Mouse (Mus musculus) midbrain, postnatal 0 days (tissue): ENCODE data around the gene Mast4. TPM values are rescaled to one million over a fixed set of nuclear protein-coding genes. Genes with fewer than 3 reads are reported as not detected.

Source experiments
- ATAC-seq: fragments of 200-750 bp; cut with Nextera tagmentation; 2 replicates; pipeline ENCODE4 v1.8.0; 2017; ENCODE audit warnings: moderate number of reproducible peaks, mild to moderate bottlenecking, moderate TSS enrichment, moderate library complexity; ENCODE audit not compliant: low FRiP score
- DNase-seq: peaks from one replicate; pipeline ENCODE4 v3.0.0-alpha.2; 2015; ENCODE audit warnings: low spot score
- H3K27ac ChIP-seq: fragments of 300-500 bp; sonication (generic); 2 replicates; pipeline ENCODE4 v1.5.1; 2014; ENCODE audit warnings: low read depth, mild to moderate bottlenecking, low read length, mixed read lengths
- H3K27me3 ChIP-seq: fragments of 300-500 bp; sonication (generic); 2 replicates; pipeline ENCODE4 v1.6.1; 2014; ENCODE audit warnings: low read length, control low read depth, mixed read lengths; ENCODE audit not compliant: insufficient read depth
- H3K36me3 ChIP-seq: fragments of 300-500 bp; sonication (generic); 2 replicates; pipeline ENCODE4 v1.6.1; 2014; ENCODE audit warnings: low read length, control low read depth, mixed read lengths; ENCODE audit not compliant: insufficient read depth
- H3K4me1 ChIP-seq: fragments of 300-500 bp; sonication (generic); 2 replicates; pipeline ENCODE4 v1.6.1; 2014; ENCODE audit warnings: mild to moderate bottlenecking, control low read depth, antibody characterized with exemption, low read length, mixed read lengths; ENCODE audit not compliant: insufficient read depth
- H3K4me2 ChIP-seq: fragments of 300-500 bp; sonication (generic); 2 replicates; pipeline ENCODE4 v1.6.1; 2014; ENCODE audit warnings: low read depth, mild to moderate bottlenecking, low read length, mixed read lengths; ENCODE audit not compliant: poor library complexity, severe bottlenecking
- H3K4me3 ChIP-seq: fragments of 300-500 bp; sonication (generic); 2 replicates; pipeline ENCODE4 v1.5.1; 2014; ENCODE audit warnings: low read depth, mild to moderate bottlenecking, low read length, moderate library complexity
- H3K9ac ChIP-seq: fragments of 300-500 bp; sonication (generic); replicated peaks from 2 replicates; pipeline ENCODE4 v1.6.1; 2014; ENCODE audit warnings: mild to moderate bottlenecking, low read length, moderate library complexity, mixed read lengths; ENCODE audit not compliant: poor library complexity, severe bottlenecking
- H3K9me3 ChIP-seq: fragments of 300-500 bp; sonication (generic); 2 replicates; pipeline ENCODE4 v1.6.1; 2016; ENCODE audit warnings: low read length, control low read depth
- CTCF ChIP-seq: IDR thresholded peaks from 2 replicates; pipeline ENCODE4 v1.5.1; 2016; ENCODE audit warnings: antibody characterized with exemption, mild to moderate bottlenecking
- WGBS: fragments of 180-500 bp; shearing (Covaris S2); extraction: QIAGEN DNeasy Blood & Tissue Kit; methylation state at CpG from one replicate; pipeline ENCODE4 v1.1.7; 2014; 5-methylcytosine and 5-hydroxymethylcytosine counted together
- polyA plus RNA-seq: library from polyadenylated mRNA; unstranded; fragments of >200 nt; fragmentation: Nextera tagmentation; extraction: Ambion mirVana; gene quantifications from 2 replicates; pipeline ENCODE4 v1.2.1, GENCODE M21; 2015
- total RNA-seq: library from RNA; depleted of rRNA; stranded (reverse); fragments of >200 nt; gene quantifications from 2 replicates; pipeline ENCODE4 v1.2.3, GENCODE M21; 2014

The Mast4 gene
- total and polyA plus RNA-seq, 2 experiments from 2014 or later, result 28.7 to 39.8 TPM

DNA sequence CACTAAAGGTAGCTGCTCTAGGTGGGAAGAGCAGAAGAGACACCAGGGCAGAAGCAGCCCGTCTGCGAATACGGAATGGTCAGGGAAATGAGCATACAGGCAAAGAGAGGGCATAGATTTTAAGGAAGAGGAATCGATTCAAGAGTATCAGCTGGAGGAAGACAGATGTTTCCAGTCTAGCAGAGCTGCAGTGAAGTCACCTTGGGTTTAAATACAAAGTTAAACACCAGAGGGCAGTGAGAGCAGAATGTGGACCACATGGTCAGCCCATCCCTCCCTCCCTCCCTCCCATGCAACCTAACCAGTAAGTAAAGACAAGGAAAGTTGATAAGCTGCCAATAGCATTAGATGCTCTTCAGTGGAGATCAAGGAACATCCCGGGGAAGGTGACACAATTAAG is 138.0 kb downstream of the Mast4 start:
- Histone ChIP-seq H3K36me3 (no peaks in the 10 kb centered on the region), H3K27ac (no peak overlapping the region), H3K4me1 (no peaks in the 10 kb centered on the region), H3K4me3 (no peak overlapping the region), H3K27me3 (no peaks in the 10 kb centered on the region), H3K9me3 (no peaks in the 10 kb centered on the region), H3K4me2 (no peak overlapping the region), H3K9ac (no peak overlapping the region)
- 68% methylated on average over 5 of the region's 5 CpGs for WGBS
- DNase-seq, result no peak
- 0 out of 2 replicates have a peak, but pooled peaks have one; percentile 27 for TF ChIP-seq CTCF
- ATAC-seq, result no peak

DNA sequence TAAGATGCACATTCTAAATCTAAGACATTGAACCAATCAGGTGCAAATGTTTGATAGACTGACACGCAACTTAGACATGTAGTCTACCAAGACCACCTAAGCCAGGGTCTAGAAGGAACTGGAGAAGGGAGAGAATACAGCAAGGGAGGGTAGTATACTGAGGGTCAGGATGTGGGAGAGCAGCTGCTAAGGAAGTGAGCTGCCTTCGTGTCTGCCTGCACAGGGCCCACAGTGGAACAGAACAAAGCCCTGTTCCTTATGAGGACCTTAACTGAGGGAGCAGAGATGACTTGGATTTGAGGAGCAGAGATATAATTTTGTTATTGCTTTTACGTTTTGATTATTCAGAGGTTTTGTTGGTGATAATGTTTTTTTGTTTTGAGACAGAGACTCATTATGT is 138.4 kb downstream of the Mast4 start:
- DNase-seq (no peak), ATAC-seq (no peak)
- H3K9ac ChIP-seq, result no peak overlapping the region
- no peak overlapping the region for H3K4me3 ChIP-seq
- no peaks in the 10 kb centered on the region for H3K36me3 ChIP-seq
- no peak for TF ChIP-seq CTCF
- H3K4me1 ChIP-seq, result no peaks in the 10 kb centered on the region
- H3K4me2 ChIP-seq, result no peak overlapping the region
- no peak overlapping the region for H3K27ac ChIP-seq
- whole genome bisulfite sequencing, result 80% methylated on average over 3 of the region's 3 CpGs
- no peaks in the 10 kb centered on the region for H3K9me3 ChIP-seq
- no peaks in the 10 kb centered on the region for H3K27me3 ChIP-seq

DNA sequence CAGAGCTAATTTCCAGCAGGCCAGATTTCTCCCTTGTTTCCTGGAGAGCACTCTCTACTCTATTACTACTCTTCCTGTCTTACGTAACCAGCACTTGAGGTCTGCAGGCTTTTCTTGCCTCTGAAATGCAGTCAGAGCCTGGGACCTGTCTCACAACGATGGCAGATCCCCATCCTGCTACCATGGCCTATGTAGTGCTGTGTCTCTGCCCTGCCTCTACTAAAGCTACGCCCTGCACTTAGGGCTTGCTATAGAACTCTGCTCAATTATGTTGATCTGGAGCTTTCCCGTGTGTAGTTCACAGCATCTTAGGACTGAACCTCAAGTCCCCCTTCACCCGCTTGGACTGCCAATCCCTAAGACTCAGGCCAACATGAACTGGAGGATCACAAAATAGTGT is 150.7 kb downstream of the Mast4 start:
- Histone ChIP-seq H3K27ac (no peak overlapping the region), H3K4me1 (no peaks in the 10 kb centered on the region), H3K36me3 (no peaks in the 10 kb centered on the region), H3K9me3 (no peaks in the 10 kb centered on the region), H3K4me3 (no peak overlapping the region), H3K4me2 (no peak overlapping the region), H3K9ac (no peak overlapping the region), H3K27me3 (no peaks in the 10 kb centered on the region)
- no peak for ATAC-seq
- DNase-seq, result no peak
- TF ChIP-seq CTCF, result no peak
- 88% methylated on average over 5 of the region's 5 CpGs for WGBS

GRCm38 (mm10) chr13:103181836-103182235 is 152.5 kb downstream of the Mast4 start:
- no peaks in the 10 kb centered on the region for H3K27me3 ChIP-seq
- 98% methylated on average over 9 of the region's 9 CpGs for WGBS
- H3K4me1 ChIP-seq, result no peaks in the 10 kb centered on the region
- no peak overlapping the region for H3K27ac ChIP-seq
- ATAC-seq (no peak), DNase-seq (no peak)
- H3K9me3 ChIP-seq, result no peaks in the 10 kb centered on the region
- TF ChIP-seq CTCF, result peak; percentile 30; the same call in 1 of the 2 replicates
- no peak overlapping the region for H3K4me3 ChIP-seq
- no peak overlapping the region for H3K4me2 ChIP-seq
- H3K36me3 ChIP-seq, result no peaks in the 10 kb centered on the region
- H3K9ac ChIP-seq, result no peak overlapping the region

GRCm38 (mm10) chr13:103176871-103177270 is 157.4 kb downstream of the Mast4 start:
- Histone ChIP-seq H3K9ac (no peak overlapping the region), H3K27me3 (no peaks in the 10 kb centered on the region), H3K4me1 (no peaks in the 10 kb centered on the region), H3K9me3 (no peaks in the 10 kb centered on the region), H3K36me3 (no peaks in the 10 kb centered on the region), H3K4me3 (no peak overlapping the region), H3K27ac (no peak overlapping the region), H3K4me2 (no peak overlapping the region)
- DNase-seq (no peak), ATAC-seq (no peak)
- 50% methylated on average over 7 of the region's 7 CpGs for WGBS
- no peak for TF ChIP-seq CTCF

- DNase-seq (no peak), ATAC-seq (no peak)
- TF ChIP-seq CTCF, result no peak
- Histone ChIP-seq H3K27me3 (no peaks in the 10 kb centered on the region), H3K4me3 (no peak overlapping the region), H3K9me3 (no peaks in the 10 kb centered on the region), H3K4me1 (no peaks in the 10 kb centered on the region), H3K9ac (no peak overlapping the region), H3K36me3 (no peaks in the 10 kb centered on the region), H3K27ac (no peak overlapping the region), H3K4me2 (no peak overlapping the region)
- WGBS, result 82% methylated on average over 5 of the region's 5 CpGs
Observed at GRCm38 (mm10) chr13:103174431-103174830, 159.9 kb downstream of the Mast4 start.
